Mouse (Mus musculus) bone marrow, adult 2 months (tissue): ENCODE measurements around the gene P3h1. TPM values are rescaled to one million over a fixed set of nuclear protein-coding genes. Genes with fewer than 3 reads are reported as not detected.

Source experiments
- H3K27ac ChIP-seq: fragments of 200-500 bp; 2 replicates; pipeline ENCODE4 v1.5.1; 2012; ENCODE audit warnings: low read depth, mild to moderate bottlenecking, control low read depth, inconsistent platforms, low read length; ENCODE audit not compliant: control insufficient read depth, poor library complexity, insufficient read depth
- H3K4me1 ChIP-seq: fragments of 200-500 bp; 2 replicates; pipeline ENCODE4 v1.6.1; 2011; ENCODE audit warnings: low read length; ENCODE audit not compliant: control insufficient read depth, insufficient read depth
- H3K4me3 ChIP-seq: fragments of 200-500 bp; replicated peaks from 2 replicates; pipeline ENCODE3; 2011; ENCODE audit warnings: mild to moderate bottlenecking, low read depth, low read length, control low read depth; ENCODE audit not compliant: control insufficient read depth
- CTCF ChIP-seq: fragments of 200-500 bp; IDR thresholded peaks from 2 replicates; pipeline ENCODE4 v1.5.1; 2011; ENCODE audit warnings: low read length, control low read depth; ENCODE audit not compliant: control insufficient read depth, insufficient read depth
- POLR2A ChIP-seq: fragments of 200-500 bp; IDR thresholded peaks from 2 replicates; pipeline ENCODE4 v1.6.1; 2011; ENCODE audit warnings: low read depth, mild to moderate bottlenecking, control low read depth, low read length, borderline replicate concordance; ENCODE audit not compliant: control insufficient read depth
- WGBS: fragments of 180-500 bp; shearing (Covaris S2); methylation state at CpG from one replicate; pipeline ENCODE4 v1.1.7; 2018; 5-methylcytosine and 5-hydroxymethylcytosine counted together
- polyA plus RNA-seq: library from polyadenylated mRNA; stranded (reverse); fragments of >200 nt; gene quantifications from 2 replicates; pipeline ENCODE4 v1.2.4, GENCODE M21; 2011; ENCODE audit warnings: low replicate concordance; ENCODE audit not compliant: missing spikeins, insufficient read depth, insufficient read length

Gene P3h1
- polyA plus RNA-seq, 1 experiment = 7.0 TPM

GRCm38 (mm10) chr4:119191273-119191672, 41.4 kb upstream of the P3h1 start:
- peak overlapping the region; percentile 88; the same call in 1 of the 2 replicates for H3K27ac ChIP-seq
- H3K4me3 ChIP-seq = no peak overlapping the region

DNA sequence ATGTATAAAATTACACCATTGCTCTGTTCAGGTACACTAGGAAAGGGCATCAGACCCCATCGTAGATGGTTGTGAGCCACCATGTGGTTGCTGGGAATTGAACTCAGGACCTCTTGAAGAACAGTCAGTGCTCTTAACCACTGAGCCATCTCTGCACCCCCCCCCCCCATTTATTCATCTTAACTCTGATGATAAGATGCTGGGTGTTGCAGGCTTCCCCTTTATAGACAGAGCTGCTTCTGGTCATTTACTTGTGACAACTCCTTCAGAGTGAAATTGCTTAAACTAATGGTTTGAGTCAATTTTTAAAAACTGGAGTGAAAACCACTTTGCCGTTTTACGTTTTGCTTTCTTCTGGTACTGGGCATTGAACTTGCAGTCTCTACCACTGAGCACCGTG, 40.0 kb upstream of the P3h1 start:
- H3K4me3 ChIP-seq = no peak overlapping the region
- H3K27ac ChIP-seq = no peak overlapping the region
- TF ChIP-seq CTCF (no peak), POLR2A (no peak)
- H3K4me1 ChIP-seq = peaks cover 3% of the 10 kb centered on the region
- 90% methylated on average over 4 of the region's 4 CpGs for WGBS

More at GRCm38 (mm10) chr4:119191273-119191672, 41.4 kb upstream of the P3h1 start:
- TF ChIP-seq CTCF (no peak), POLR2A (no peak)
- WGBS = 59% methylated on average over 3 of the region's 3 CpGs
- peaks cover 3% of the 10 kb centered on the region for H3K4me1 ChIP-seq

- H3K4me3 ChIP-seq = peak within 1 kb of the TSS; percentile 96
- H3K4me1 ChIP-seq = peaks cover 6% of the 10 kb centered on the region
- TF ChIP-seq CTCF = no peak
- peak; percentile 49; the same call in 1 of the 2 replicates for TF ChIP-seq POLR2A
- peak within 1 kb of the TSS; percentile 35 for H3K27ac ChIP-seq
- under 1% methylated on average over 47 of the region's 47 CpGs for WGBS
Measured at GRCm38 (mm10) chr4:119194909-119195581, 37.7 kb upstream of the P3h1 start, which contains the start of gene Svbp. TSS of gene Svbp (plus strand) at chr4:119195306.

- 0 out of 2 replicates have a peak, but pooled peaks have one; percentile 2 for TF ChIP-seq POLR2A
- no peak; the same call in 1 of the 2 replicates for TF ChIP-seq CTCF
- Histone ChIP-seq H3K27ac (peak overlapping the region; percentile 35), H3K4me3 (peak overlapping the region; percentile 96), H3K4me1 (peaks cover 6% of the 10 kb centered on the region)
- 22% methylated on average over 17 of the region's 18 CpGs for WGBS
Measured at GRCm38 (mm10) chr4:119195582-119196320, 37.0 kb upstream of the P3h1 start.

- Histone ChIP-seq H3K4me1 (peaks cover 6% of the 10 kb centered on the region), H3K27ac (0 out of 2 replicates have a peak overlapping the region, but pooled peaks have one; percentile 20), H3K4me3 (no peak overlapping the region)
- no peak for TF ChIP-seq CTCF
- TF ChIP-seq POLR2A = no peak
- WGBS = 79% methylated on average over 6 of the region's 6 CpGs
Measured at GRCm38 (mm10) chr4:119198105-119198504, 34.6 kb upstream of the P3h1 start.

- peak; percentile 88 for TF ChIP-seq CTCF
- no peak for TF ChIP-seq POLR2A
- no peak overlapping the region for H3K27ac ChIP-seq
- no peak overlapping the region for H3K4me3 ChIP-seq
- 20% methylated on average over 8 of the region's 8 CpGs for WGBS
- no peaks in the 10 kb centered on the region for H3K4me1 ChIP-seq
Measured at GRCm38 (mm10) chr4:119204672-119205071, 28.0 kb upstream of the P3h1 start.

- Histone ChIP-seq H3K4me1 (no peaks in the 10 kb centered on the region), H3K27ac (no peak overlapping the region), H3K4me3 (no peak overlapping the region)
- TF ChIP-seq POLR2A (no peak), CTCF (no peak)
- WGBS = 64% methylated on average over 8 of the region's 8 CpGs
Measured at GRCm38 (mm10) chr4:119216667-119217066, 16.0 kb upstream of the P3h1 start.

DNA sequence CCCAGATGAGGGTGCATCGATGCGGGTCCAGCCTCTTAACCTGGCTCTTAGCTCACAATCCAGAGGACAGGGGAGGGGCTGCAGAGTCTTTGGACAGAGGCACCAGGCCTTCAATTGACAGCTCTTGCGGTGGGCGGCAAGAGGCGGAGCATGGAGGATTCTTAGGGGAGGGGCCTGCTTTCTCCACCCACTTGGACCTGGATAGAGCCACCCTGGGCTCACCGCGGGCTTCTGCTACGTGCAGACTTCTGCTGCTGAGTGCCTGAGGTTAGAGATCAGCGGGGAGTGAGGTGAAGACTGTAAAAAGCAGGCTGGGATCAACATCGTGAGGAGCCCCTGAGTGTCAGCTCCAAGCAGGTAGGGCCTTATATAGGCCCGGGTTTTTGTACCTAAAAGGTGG, 14.5 kb upstream of the P3h1 start, which contains the start of gene Tmem269:
TSS of gene Tmem269 (minus strand) at position 49 of the 400 bp plus-strand sequence.
- no peak within 1 kb of the TSS for H3K4me3 ChIP-seq
- TF ChIP-seq CTCF (no peak), POLR2A (no peak)
- 41% methylated on average over 11 of the region's 11 CpGs for WGBS
- no peaks in the 10 kb centered on the region for H3K4me1 ChIP-seq
- H3K27ac ChIP-seq = no peak within 1 kb of the TSS
